In the genomic region with DNA sequence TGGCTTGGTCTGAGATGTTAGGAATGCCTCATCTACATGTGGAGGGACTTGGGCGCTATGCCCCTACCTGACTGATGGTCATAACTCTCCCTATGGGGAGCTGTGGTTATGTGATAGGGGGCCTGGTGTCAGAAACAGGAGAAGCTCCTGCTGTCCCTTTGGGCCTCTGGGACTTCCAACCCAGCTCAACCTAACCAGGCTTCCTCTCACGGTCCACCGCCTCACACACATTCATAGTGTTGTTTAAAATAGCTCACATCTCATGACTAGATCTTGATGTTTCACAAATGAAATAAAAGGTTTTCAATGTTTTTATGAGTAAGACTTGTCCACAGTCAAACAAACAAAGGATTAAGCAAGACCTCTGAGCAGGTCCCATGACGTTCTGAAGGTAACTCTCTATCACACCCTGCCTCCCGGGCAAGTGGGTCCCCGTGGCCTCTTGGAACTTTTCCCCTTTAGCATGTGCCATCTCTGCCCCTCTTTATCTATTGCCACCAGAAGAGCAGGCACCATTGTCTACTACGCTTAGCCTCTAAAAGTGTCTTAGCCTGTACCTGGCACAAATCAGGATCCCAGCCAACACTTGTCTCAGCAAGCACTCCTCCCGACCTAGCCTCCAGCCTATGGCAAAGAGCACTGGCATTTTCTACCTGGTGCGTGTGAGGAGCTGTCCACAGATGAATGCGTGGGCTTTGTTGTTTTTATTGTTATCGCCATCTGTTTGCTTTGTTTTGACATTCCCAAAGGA, we compare ENCODE assay signal across 26 mouse cellular contexts. TPM values are rescaled to one million over a fixed set of nuclear protein-coding genes. Genes with fewer than 3 reads are reported as not detected.
DNase-seq lines count a peak whose midpoint lies in the region; ATAC-seq and TF ChIP-seq lines count a peak whose summit lies in the region.
"Had no signal": no experiment of that assay in that cellular context is flagged by ENCODE, and none has a peak within 500 bp of the region (broad histone marks: within the 10 kb centered on the region; RNA-seq: fewer than 3 reads in every experiment).

No protein-coding gene starts in this region.

- in situ Hi-C loops in Patski (cut with MboI; ENCODE audit: low pct_unique_long_range_greater_than_20kb), result no loop called here

- no peak for TF ChIP-seq POLR2A in spleen, adult 2 months (IDR thresholded peaks at IDR 0.05; ENCODE audit: low read depth, low read length)

- H3K27ac ChIP-seq in spleen, adult 2 months (ENCODE audit: insufficient read depth, low read length), result peak overlapping the region; percentile 26; the same call in 1 of the 2 replicates
- no peak overlapping the region for H3K27ac ChIP-seq in heart, embryonic 12.5 days (ENCODE audit: poor library complexity, severe bottlenecking)
- H3K27ac ChIP-seq: embryonic facial prominence, embryonic 10.5 days; forebrain, embryonic 10.5 days; heart, adult 2 months; heart, embryonic 15.5 days; hindbrain, embryonic 13.5 days; kidney, postnatal 0 days; left cerebral cortex, adult 2 months; liver, embryonic 13.5 days; midbrain, embryonic 13.5 days; stomach, embryonic 15.5 days had no signal

- peaks cover 14% of the 10 kb centered on the region; the same call in 1 of the 2 replicates for H3K4me1 ChIP-seq in spleen, adult 2 months (ENCODE audit: control insufficient read depth, insufficient read depth, insufficient read length)
- H3K4me1 ChIP-seq in heart, embryonic 12.5 days (replicated peaks), result peaks cover 4% of the 10 kb centered on the region

- H3K36me3 ChIP-seq in spleen, adult 2 months (ENCODE audit: control insufficient read depth, insufficient read depth, low read length), result no peaks in the 10 kb centered on the region
- H3K36me3 ChIP-seq in heart, embryonic 12.5 days, result no peaks in the 10 kb centered on the region
- H3K36me3 ChIP-seq: embryonic facial prominence, embryonic 10.5 days; forebrain, embryonic 10.5 days; heart, embryonic 15.5 days; hindbrain, embryonic 13.5 days; liver, embryonic 13.5 days; midbrain, embryonic 13.5 days; stomach, embryonic 15.5 days had no signal

- no peak for TF ChIP-seq CTCF in spleen, adult 2 months (IDR thresholded peaks at IDR 0.05; ENCODE audit: extremely low read depth, insufficient read depth, insufficient read length, insufficient replicate concordance)
- TF ChIP-seq CTCF in Patski (IDR thresholded peaks at IDR 0.05), result no peak

- no peak overlapping the region for H3K4me3 ChIP-seq in spleen, adult 2 months (ENCODE audit: extremely low read depth, insufficient read depth, insufficient read length)
- H3K4me3 ChIP-seq in heart, embryonic 12.5 days, result no peak overlapping the region
- H3K4me3 ChIP-seq: embryonic facial prominence, embryonic 10.5 days; forebrain, embryonic 10.5 days; heart, adult 2 months; heart, embryonic 15.5 days; hindbrain, embryonic 13.5 days; left cerebral cortex, adult 2 months; liver, embryonic 13.5 days; midbrain, embryonic 13.5 days; stomach, embryonic 15.5 days had no signal

- peak; percentile 71 for ATAC-seq in Patski
- ATAC-seq in megakaryocyte-erythroid progenitor cell, adult 5-6 weeks (replicated peaks; ENCODE audit: low FRiP score, low TSS enrichment, poor library complexity, severe bottlenecking), result peak; percentile 76
- no peak for ATAC-seq in heart, embryonic 12.5 days (ENCODE audit: insufficient number of reproducible peaks, low FRiP score)
- ATAC-seq: forebrain, postnatal 0 days; inflammation-experienced regulatory T-cells, adult 6 months; midbrain, embryonic 13.5 days had no signal

- CTCF ChIA-PET in Patski (lab: Charles Lee), result interaction anchor here (0.9 to 1.4 kb wide), 4 partner anchors 10 to 88 kb away, joined by 3 read pairs; no protein-coding TSS in a partner anchor

- H3K4me2 ChIP-seq in heart, embryonic 12.5 days, result no peak overlapping the region
- H3K4me2 ChIP-seq: heart, embryonic 15.5 days; hindbrain, embryonic 13.5 days; liver, embryonic 13.5 days; midbrain, embryonic 13.5 days; stomach, embryonic 15.5 days had no signal

- WGBS in spleen, adult 2 months, result 56% methylated on average over 11 of the region's 11 CpGs
- WGBS in heart, embryonic 12.5 days, result 72% methylated on average over 11 of the region's 11 CpGs

- H3K27me3 ChIP-seq in spleen, adult 2 months (ENCODE audit: control insufficient read depth, insufficient read depth, low read length), result no peaks in the 10 kb centered on the region
- H3K27me3 ChIP-seq in Patski, result no peaks in the 10 kb centered on the region
- no peaks in the 10 kb centered on the region for H3K27me3 ChIP-seq in heart, embryonic 12.5 days (replicated peaks)
- H3K27me3 ChIP-seq: heart, embryonic 15.5 days; liver, embryonic 13.5 days; stomach, embryonic 15.5 days had no signal

- POLR2A ChIA-PET in Patski (lab: Charles Lee), result interaction anchor here (1.4 kb wide), 1 partner anchor 27 kb away, joined by 3 read pairs; no protein-coding TSS in a partner anchor

- no peak overlapping the region for H3K9ac ChIP-seq in heart, embryonic 12.5 days
- H3K9ac ChIP-seq: forebrain, postnatal 0 days; heart, embryonic 15.5 days; hindbrain, embryonic 13.5 days; liver, embryonic 13.5 days; midbrain, embryonic 13.5 days; stomach, embryonic 15.5 days had no signal

- DNase-seq in spleen, adult 2 months (ENCODE audit: low read depth in 1 of 2, low spot score in 2 of 2), result peak in 1 of 2 experiments; percentile 14
- DNase-seq in spleen, adult 12 weeks (ENCODE audit: low spot score), result no peak
- DNase-seq in Patski (ENCODE audit: low read depth, low spot score), result no peak
- peak; percentile 44 for DNase-seq in cerebellum, adult 9-11 months
- DNase-seq in adrenal gland, postnatal 25 days, result no peak
- DNase-seq: adrenal gland, postnatal 36 days; forebrain, postnatal 0 days; gastrocnemius, postnatal 14 days; heart, adult 2 months; heart, postnatal 36 days; kidney, adult 18-20 months; liver, embryonic 13.5 days; lung, adult 2 months; lung, postnatal 14 days; thymus, postnatal 25 days had no signal

- no peaks in the 10 kb centered on the region for H3K9me3 ChIP-seq in heart, embryonic 12.5 days (replicated peaks)
- H3K9me3 ChIP-seq: embryonic facial prominence, embryonic 10.5 days; forebrain, embryonic 10.5 days; heart, embryonic 15.5 days; hindbrain, embryonic 13.5 days; liver, embryonic 13.5 days; midbrain, embryonic 13.5 days; stomach, embryonic 15.5 days had no signal

RNA-seq across cellular contexts. Expression of a gene that starts 3.9 kb away (rescaled TPM):
- 6.9 and 7.5 TPM in 2 replicates for polyA plus RNA-seq in spleen, adult 2 months (2012; rRNA removed)
- 59.2 TPM for polyA plus RNA-seq in Patski (2021)
- 58.0 and 65.5 TPM in 2 replicates for total RNA-seq in megakaryocyte-erythroid progenitor cell, adult 5-6 weeks (2014; fragmentation: Nextera tagmentation)
- total RNA-seq in megakaryocyte-erythroid progenitor cell, adult 5-6 weeks (2017), result 75.3 and 94.0 TPM in 2 replicates
- 8.2 and 9.7 TPM in 2 replicates for total RNA-seq in adrenal gland, postnatal 25 days (2021)
- 36.1 and 41.9 TPM in 2 replicates for polyA plus RNA-seq in heart, embryonic 12.5 days (2016; fragmentation: Nextera tagmentation; extraction: Ambion mirVana)
